Mouse (Mus musculus): ENCODE data around the gene Gm5150.
"Not testable (repeated sequence)": the region's sequence is repeated elsewhere in the genome, so short reads cannot be mapped to it uniquely, and the experiment has no call there.

Gm5150 gene

DNA sequence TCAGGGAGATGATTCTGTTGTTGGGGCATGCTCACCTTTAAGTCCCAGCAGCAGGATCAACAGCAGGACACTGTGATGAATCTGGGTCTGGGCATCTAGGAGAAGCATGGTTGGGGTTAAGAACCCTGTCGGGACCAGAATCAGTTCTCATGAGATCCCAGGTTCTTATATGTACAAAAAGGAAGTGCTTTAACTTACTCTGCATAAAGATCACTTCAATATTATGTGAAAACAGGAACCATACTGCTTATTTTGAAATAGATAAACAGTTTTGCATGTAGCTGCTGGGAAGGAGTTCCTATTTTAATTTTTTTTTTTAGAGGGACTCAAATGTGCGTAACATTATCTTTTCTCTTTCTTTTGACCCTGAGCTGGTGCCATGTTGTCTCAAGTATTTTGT is at the start of gene Gm5150:
Gene Gm5150 (minus strand): TSS at position 223 of the 400 bp plus-strand sequence.
- DNase-seq, result no peak

DNA sequence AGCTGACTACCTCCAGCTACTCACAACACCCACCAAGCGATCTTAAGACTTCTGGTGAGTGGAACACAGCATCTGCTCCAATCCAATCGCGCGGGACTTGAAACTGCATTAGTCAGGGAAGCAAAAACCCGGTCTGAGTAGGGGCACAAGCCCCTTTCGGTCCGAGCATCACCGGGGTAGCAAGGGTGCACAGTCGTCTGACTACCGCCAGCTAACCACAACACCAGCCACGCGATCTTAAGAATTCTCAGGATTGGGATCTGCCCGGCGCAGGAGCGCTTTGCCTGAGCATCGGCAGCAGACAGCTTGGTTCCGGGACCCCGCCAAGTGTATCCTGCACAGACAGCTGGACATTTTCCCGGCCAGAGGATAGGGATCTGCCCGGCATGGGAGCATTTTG is 45.5 kb upstream of the Gm5150 start:
- DNase-seq, result not testable (repeated sequence)

DNA sequence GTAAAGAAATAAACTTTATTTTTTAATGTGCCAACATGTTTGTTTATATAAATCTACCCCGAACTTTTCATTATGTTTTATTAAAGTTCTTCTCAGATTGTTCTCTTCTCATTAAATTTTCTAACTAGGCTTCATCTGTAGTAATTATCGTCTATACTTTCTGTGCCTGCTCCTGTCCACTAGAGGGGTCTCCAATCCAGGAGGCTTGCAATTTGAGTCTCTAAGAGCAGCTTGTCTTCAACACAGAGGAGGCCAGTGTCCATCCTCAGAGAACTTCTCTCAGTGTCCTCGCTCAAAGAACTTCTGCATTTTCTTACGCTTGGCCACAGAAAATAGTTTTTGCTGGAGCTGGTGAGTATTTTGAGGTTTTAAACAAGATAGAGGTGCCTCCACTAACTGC is 41.1 kb upstream of the Gm5150 start:
- DNase-seq, result no peak

DNA sequence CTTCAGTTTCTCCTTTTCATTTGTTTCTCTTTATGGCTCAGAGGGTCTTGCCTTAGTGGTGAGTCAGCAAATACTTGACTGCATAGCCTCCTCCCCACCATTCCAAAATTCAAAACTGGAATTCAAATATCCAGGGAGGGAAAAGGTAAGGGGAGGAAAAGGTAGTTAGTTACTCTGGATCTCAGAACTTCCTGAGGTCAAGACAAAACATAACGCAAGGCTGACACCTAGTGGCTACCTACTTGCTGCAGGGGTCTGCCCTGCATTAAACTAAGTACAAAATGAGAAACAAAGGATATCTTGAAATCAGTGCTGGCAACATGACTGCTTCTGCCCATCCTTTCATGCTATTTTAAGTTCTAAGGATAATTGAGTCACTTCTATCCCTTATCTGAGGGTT is 37.1 kb upstream of the Gm5150 start:
- DNase-seq, result peak; percentile 71

DNA sequence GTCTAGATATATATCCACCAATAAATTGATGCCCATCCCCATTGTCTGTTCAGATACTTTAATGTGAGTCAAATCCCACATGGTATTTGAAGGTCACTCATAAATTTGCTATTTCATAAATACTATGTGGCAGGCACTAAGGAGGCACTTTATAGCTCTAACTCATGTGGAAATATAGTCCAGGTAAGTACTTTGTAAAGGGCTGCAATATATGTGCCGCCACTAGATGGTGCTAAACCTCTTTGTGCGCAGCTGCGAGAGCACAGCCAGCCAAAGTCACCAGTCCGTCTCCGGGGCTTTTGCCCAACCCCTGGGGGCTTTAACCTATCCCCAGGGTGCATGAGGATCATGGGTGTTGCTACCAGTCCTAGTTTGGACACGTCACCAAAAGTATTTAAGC is 18.8 kb upstream of the Gm5150 start:
- peak; percentile 85 for DNase-seq

DNA sequence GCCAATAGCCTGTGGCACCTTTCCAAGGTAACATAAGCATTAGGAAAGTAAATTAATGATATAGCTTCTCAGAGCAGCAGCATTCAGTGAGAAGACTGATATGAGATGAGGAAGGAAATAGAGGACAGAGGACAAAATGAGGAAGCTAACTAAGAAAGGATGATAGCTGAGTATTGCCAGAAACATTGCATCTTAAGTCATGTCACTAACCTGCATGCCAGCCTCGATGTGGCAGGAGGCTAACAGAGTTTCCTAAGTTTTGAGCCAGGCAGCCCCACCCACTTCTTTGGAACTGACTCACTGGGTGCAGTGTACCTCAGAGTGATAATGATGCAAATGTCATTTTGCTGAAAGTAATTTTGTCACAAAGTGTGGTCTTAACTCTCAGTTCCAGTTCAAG is 16.0 kb upstream of the Gm5150 start:
- no peak for DNase-seq

DNA sequence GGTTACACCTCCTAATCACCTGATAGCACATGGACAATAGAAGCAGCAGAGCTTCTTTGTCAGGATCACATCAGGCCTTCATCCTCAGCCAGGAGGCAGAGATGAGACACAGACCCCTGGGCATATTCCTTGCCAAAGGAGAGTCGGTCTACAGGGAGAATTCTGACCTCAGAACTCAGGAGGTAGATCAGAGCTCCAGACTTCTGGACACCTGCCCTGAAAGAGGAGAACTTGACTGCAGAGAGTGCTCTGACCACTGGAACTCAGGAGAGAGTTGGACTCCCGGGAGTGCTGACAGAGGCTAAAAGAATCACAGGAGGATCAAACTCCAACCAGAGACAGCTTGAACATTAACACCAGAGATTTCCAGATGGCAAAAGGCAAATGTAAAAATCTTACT is 8.2 kb upstream of the Gm5150 start:
- peak; percentile 92 for DNase-seq

DNA sequence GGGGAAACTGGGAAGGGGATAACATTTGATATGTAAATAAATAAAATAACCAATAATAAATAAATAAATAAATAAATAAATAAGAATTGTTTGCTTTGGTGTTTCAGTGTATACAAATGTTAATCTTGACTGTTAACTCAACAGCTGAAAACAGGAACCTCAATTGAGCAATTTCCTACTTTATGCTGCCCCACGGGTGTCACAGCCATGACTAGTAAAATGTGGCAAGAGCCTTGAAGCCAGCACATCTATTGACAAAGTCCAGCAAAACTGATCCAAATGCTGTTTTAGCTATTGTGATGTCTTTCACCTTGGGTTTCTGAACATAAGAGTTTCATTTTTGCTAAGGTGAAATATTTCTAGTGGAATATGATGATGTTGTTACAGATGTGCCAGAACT is 1.6 kb upstream of the Gm5150 start:
- DNase-seq, result no peak

DNA sequence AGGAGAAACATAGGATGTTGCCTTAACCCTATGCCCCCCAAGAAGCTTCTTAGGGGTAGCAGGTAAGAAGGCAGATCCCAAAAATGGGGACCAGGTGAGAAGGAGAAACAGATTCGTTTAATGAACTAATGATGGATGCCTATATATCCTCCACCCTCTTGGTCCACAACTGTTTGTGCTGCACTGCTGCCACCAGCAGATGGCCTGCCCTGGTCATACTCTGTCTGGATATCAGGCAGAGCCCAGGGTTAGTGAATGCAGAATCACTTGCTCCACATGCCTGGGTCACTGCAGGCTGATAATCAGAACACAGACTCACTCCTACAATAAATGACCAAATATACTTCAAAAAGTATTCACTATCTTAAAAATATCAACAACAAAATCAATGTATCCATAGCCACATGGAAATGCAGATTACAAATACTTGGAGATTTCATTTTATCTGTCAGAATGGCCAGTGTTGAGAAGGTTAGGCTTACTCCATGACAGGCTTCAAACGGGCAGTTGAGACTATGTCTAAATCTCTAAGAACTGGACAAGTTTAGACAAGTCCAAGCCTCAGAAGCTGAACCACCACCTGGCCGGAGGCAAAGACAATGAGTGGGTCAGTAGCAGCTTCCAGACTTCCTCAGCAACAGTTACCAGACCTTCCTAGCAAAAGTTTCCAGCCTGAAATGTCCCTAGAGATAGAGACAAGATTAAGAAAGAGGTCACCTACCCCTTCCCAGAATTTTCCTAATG is 2.2 kb downstream of the Gm5150 start:
- peak; percentile 24 for DNase-seq

DNA sequence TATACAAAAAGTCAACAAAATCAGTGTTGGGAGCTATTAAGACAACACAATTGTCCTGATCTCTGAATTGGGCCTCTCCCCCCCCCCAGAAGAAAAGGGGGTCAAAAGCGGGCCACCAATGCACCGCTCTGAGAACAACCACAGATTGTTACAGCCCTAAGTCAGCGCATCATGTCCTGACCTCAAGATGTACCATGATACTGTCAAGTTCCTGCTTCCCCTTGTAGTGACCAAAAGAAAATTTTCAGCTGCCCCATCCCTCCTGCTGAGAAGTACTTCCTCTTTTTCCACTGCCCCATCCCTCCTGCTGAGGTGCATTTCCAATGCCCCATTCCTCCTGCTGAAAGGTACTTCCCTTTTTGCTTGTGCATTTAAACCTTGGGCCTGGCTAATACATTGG is 6.8 kb downstream of the Gm5150 start:
- DNase-seq, result not testable (repeated sequence)

DNA sequence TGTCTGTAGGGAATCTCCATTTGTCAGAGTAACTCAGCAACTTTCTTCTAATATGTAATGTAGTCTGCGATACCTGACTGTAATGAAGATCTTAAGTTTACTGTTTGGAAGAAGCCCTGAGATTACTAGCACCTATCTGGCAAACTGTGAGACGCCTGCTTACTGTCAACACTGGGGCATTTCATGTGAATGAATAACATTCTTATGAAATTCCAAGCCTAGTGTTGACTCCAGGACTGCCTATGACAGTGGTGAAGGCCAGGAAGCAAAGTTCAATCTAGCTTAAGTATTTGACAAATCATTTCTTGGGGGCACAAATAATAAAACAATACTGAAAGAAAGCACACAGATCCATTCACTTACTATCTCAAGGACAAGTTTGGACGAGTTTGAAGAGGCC is 24.0 kb downstream of the Gm5150 start:
- peak; percentile 62 for DNase-seq

DNA sequence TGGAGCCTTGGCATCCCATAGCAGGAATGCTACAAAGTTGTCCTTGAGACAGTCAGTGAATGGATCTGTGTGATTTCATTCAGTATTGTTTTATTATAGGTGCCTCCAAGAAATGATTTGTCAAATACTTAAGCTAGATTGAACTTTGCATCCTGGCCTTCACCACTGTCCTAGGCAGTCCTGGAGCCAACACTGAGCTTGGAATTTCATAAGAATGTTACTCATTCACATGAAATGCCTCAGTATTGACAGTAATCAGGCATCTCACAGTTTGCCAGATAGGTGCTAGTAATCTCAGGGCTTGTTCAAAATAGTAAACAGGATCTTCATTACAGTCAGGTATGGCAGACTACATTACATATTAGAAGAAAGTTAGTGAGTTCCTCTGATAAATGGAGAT is 49.3 kb downstream of the Gm5150 start:
- DNase-seq, result peak; percentile 86
